Mouse (Mus musculus) ovary, adult 2 months (tissue): Measurements from ENCODE around the gene Rbm15b. TPM values are rescaled to one million over a fixed set of nuclear protein-coding genes. Genes with fewer than 3 reads are reported as not detected.

ENCODE experiments used
- polyA plus RNA-seq: library from polyadenylated mRNA; depleted of rRNA; stranded (reverse); fragments of >200 nt; gene quantifications from 2 replicates; pipeline ENCODE4 v1.2.3, GENCODE M21; 2012; rRNA removed

Rbm15b gene
- 28.0 and 37.9 TPM in 2 replicates for polyA plus RNA-seq

DNA sequence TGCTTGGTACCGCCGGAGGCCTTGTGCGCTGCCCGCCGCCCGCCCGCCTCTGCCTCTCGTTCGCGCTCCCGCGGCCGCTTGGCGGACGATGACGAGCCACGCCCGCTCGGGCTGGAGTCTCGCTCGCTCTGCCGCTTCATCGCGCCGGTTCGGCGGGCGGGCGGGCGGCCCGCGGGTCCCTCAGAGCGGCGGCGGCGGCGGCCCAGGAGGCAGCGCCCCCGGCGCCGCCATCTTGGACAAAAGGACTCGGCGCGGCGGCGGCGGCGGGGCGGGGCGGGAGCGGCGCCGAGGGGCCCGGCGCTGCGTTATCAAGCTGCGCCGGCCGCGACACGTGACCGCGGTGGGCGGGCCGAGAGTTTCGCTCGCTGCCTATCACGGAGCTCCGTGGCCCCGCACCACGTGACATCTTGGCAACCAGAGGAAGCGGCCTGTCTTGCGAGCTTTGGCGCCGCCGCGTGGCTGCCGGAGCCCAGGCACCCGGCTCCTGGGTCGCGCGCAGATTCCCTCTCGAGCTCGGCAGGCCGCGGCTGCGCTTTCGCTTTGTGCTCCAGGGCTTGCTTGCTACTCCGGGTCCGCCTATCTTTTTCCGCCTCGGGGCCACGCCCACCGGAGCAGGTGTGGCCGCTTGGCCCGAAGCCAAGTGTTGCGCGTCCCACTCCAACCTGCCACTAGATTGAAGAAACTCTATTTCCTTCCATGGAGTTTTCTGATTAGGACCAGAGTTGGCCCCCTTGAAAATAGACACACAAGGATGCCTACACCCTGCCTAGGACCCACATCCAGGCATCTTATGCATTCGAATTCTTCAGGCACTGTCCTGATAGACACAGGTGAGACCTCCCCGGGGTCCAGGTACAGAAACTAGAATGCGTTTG, at the start of gene Rbm15b:
Rbm15b (minus strand) TSS at position 601 of the 875 bp plus-strand sequence.

DNA sequence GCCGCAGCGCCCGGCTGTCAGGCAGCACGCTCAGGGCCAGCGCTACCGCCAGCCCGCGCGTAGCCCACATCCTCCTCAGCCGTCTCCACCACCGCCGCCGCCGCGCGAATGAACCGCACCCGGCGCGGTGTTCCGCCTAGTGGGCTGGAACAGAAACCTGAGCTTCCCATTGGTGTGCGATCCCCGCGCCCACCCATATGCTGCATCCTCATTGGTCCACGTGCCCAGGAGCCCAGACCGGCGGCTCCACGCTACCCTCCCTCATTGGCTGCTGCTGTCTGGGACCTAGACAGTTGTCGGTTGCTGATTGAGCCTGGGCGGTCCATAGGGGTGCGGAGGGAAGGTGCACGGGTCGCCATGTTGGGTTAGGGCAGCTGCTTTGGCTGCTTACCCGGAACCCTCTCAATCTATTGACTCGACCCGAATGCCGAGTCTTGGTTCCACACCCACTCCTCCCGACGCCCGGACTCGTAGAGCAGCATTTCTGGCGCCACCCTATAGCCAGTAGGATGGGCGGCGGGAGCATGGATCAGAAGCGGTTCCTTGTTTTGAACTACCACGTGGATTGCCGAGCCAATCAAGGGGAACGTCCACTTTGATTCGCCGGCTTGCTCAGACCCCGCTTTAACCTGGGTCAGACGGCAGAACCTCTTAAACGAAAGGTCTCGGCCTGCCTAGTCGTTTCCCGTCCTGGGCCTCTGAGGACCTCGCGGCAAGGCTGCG, 4.8 kb upstream of the Rbm15b start, which contains the start of gene Manf:
Manf (minus strand) TSS at position 151 of the 723 bp plus-strand sequence.

Other genes with a start within 250 kb of the Rbm15b start
- 6.0 and 10.2 TPM in 2 replicates for gene Grm2, start 231.3 kb downstream of the Rbm15b start, polyA plus RNA-seq
- gene Tex264, start 201.5 kb downstream of the Rbm15b start, polyA plus RNA-seq: 138 and 143 TPM in 2 replicates
- gene Rad54l2, start 98.2 kb downstream of the Rbm15b start, polyA plus RNA-seq: 37.2 and 50.0 TPM in 2 replicates
- gene Dcaf1, start 65.6 kb downstream of the Rbm15b start, polyA plus RNA-seq: 13.0 and 15.6 TPM in 2 replicates
- gene Manf, start 4.6 kb upstream of the Rbm15b start, polyA plus RNA-seq: 13.9 and 29.5 TPM in 2 replicates